Comparison of ENCODE assay signal across 23 mouse cellular contexts in genomic region chr2:52512865-52513388, GRCm38 (mm10).
DNase-seq lines count a peak whose midpoint lies in the region; ATAC-seq and TF ChIP-seq lines count a peak whose summit lies in the region.
"Had no signal": no experiment of that assay in that cellular context is flagged by ENCODE, and none has a peak within 500 bp of the region (broad histone marks: within the 10 kb centered on the region; RNA-seq: fewer than 3 reads in every experiment).

No protein-coding gene starts in this region.

- TF ChIP-seq EP300 in lung, postnatal 0 days (IDR thresholded peaks at IDR 0.05): no peak

- no peaks in the 10 kb centered on the region for H3K4me1 ChIP-seq in lung, postnatal 0 days (ENCODE audit: insufficient read depth, low read depth, low read length)
- H3K4me1 ChIP-seq in bone marrow macrophage, adult 2 months (ENCODE audit: control insufficient read depth, insufficient read depth, low read length): peaks cover 21% of the 10 kb centered on the region
- H3K4me1 ChIP-seq in intestine, postnatal 0 days (replicated peaks; ENCODE audit: control insufficient read depth, insufficient read depth, low read length): no peaks in the 10 kb centered on the region
- H3K4me1 ChIP-seq: embryonic facial prominence, embryonic 12.5 days had no signal

- peak; percentile 12 for DNase-seq in lung, postnatal 0 days (ENCODE audit: low spot score)
- no peak for DNase-seq in lung, postnatal 4 days
- no peak for DNase-seq in gastrocnemius, postnatal 36 days
- no peak for DNase-seq in left cerebral cortex, postnatal 4 days
- DNase-seq: adrenal gland, postnatal 25 days; cerebellum, adult 11-12 months; gastrocnemius, postnatal 25 days; kidney, adult 11 months; kidney, postnatal 36 days; liver; liver, postnatal 0 days; lung, postnatal 10 days; thymus, postnatal 14 days had no signal

- TF ChIP-seq POLR2A in bone marrow macrophage, adult 2 months (IDR thresholded peaks at IDR 0.05; ENCODE audit: borderline replicate concordance, low read depth, low read length): no peak

- H3K4me3 ChIP-seq in lung, postnatal 0 days (ENCODE audit: low read depth, low read length): no peak overlapping the region
- no peak overlapping the region for H3K4me3 ChIP-seq in bone marrow macrophage, adult 2 months (ENCODE audit: insufficient read depth, low read length)
- H3K4me3 ChIP-seq in intestine, postnatal 0 days (ENCODE audit: low read depth, low read length): no peak overlapping the region
- H3K4me3 ChIP-seq: embryonic facial prominence, embryonic 12.5 days; erythroblast, embryonic 14.5 days; kidney, embryonic 15.5 days; limb, embryonic 10.5 days; midbrain, embryonic 15.5 days had no signal

- no peak overlapping the region for H3K9ac ChIP-seq in lung, postnatal 0 days (replicated peaks; ENCODE audit: low read depth)
- no peak overlapping the region for H3K9ac ChIP-seq in intestine, postnatal 0 days (ENCODE audit: low read depth, low read length)
- H3K9ac ChIP-seq: embryonic facial prominence, embryonic 12.5 days; kidney, embryonic 15.5 days; liver, postnatal 0 days; midbrain, embryonic 15.5 days had no signal

- no peaks in the 10 kb centered on the region for H3K9me3 ChIP-seq in lung, postnatal 0 days (ENCODE audit: low read length)
- H3K9me3 ChIP-seq in intestine, postnatal 0 days (ENCODE audit: control insufficient read depth): no peaks in the 10 kb centered on the region
- H3K9me3 ChIP-seq: embryonic facial prominence, embryonic 12.5 days; kidney, embryonic 15.5 days; limb, embryonic 10.5 days; midbrain, embryonic 15.5 days had no signal

- no peak for ATAC-seq in lung, postnatal 0 days
- peak; percentile 87 for ATAC-seq in granulocyte monocyte progenitor cell, adult 5-6 weeks (replicated peaks; ENCODE audit: poor library complexity, severe bottlenecking)
- ATAC-seq in monocyte, adult 5-6 weeks (replicated peaks; ENCODE audit: insufficient number of reproducible peaks, low FRiP score, low TSS enrichment, poor library complexity, severe bottlenecking): peak; percentile 90
- ATAC-seq in intestine, postnatal 0 days: no peak
- ATAC-seq: liver, postnatal 0 days had no signal

- 67% methylated on average over 3 of the region's 3 CpGs for WGBS in lung, postnatal 0 days
- 75% methylated on average over 3 of the region's 3 CpGs for WGBS in intestine, postnatal 0 days

- H3K4me2 ChIP-seq in lung, postnatal 0 days (replicated peaks; ENCODE audit: low read depth, low read length): no peak overlapping the region
- no peak overlapping the region for H3K4me2 ChIP-seq in intestine, postnatal 0 days (replicated peaks; ENCODE audit: low read depth)
- H3K4me2 ChIP-seq: embryonic facial prominence, embryonic 12.5 days; heart, embryonic 11.5 days had no signal

- intact Hi-C loops in gastrocnemius, postnatal 36 days (cut with DNase I): no loop called here
- intact Hi-C loops in left cerebral cortex, postnatal 4 days (cut with DNase I): no loop called here

- H3K27ac ChIP-seq in lung, postnatal 0 days (ENCODE audit: low read length): no peak overlapping the region
- H3K27ac ChIP-seq in bone marrow macrophage, adult 2 months (ENCODE audit: insufficient read depth, low read depth, low read length): peak overlapping the region; percentile 87
- no peak overlapping the region for H3K27ac ChIP-seq in intestine, postnatal 0 days (ENCODE audit: low read depth, low read length)
- H3K27ac ChIP-seq: embryonic facial prominence, embryonic 12.5 days; kidney, embryonic 15.5 days; limb, embryonic 10.5 days had no signal

- no peaks in the 10 kb centered on the region for H3K36me3 ChIP-seq in lung, postnatal 0 days (ENCODE audit: insufficient read depth, low read length)
- H3K36me3 ChIP-seq in intestine, postnatal 0 days (ENCODE audit: control insufficient read depth, insufficient read depth): no peaks in the 10 kb centered on the region
- H3K36me3 ChIP-seq: embryonic facial prominence, embryonic 12.5 days; kidney, embryonic 15.5 days; limb, embryonic 10.5 days; midbrain, embryonic 15.5 days had no signal

- no peaks in the 10 kb centered on the region for H3K27me3 ChIP-seq in lung, postnatal 0 days (replicated peaks; ENCODE audit: insufficient read depth, low read length)
- no peaks in the 10 kb centered on the region for H3K27me3 ChIP-seq in intestine, postnatal 0 days (replicated peaks; ENCODE audit: control insufficient read depth, insufficient read depth, low read length)
- H3K27me3 ChIP-seq: embryonic facial prominence, embryonic 12.5 days; midbrain, embryonic 15.5 days had no signal

- TF ChIP-seq CTCF in lung, postnatal 0 days (IDR thresholded peaks at IDR 0.05): no peak
- no peak for TF ChIP-seq CTCF in bone marrow macrophage, adult 2 months (IDR thresholded peaks at IDR 0.05; ENCODE audit: low read depth, low read length)
- TF ChIP-seq CTCF in intestine, postnatal 0 days (IDR thresholded peaks at IDR 0.05; ENCODE audit: low read depth): no peak

Comparison
In these comparisons a context has a peak if more than half of its experiments do, and no peak if none do; other contexts are left out.
1. ATAC-seq: peak in granulocyte monocyte progenitor cell, adult 5-6 weeks (single experiment) and monocyte, adult 5-6 weeks (single experiment); none in lung, postnatal 0 days (single experiment) and intestine, postnatal 0 days (single experiment).